Mouse (Mus musculus) liver, embryonic 15.5 days (tissue): ENCODE measurements at regions not wholly inside any gene's neighbourhood (a gene's known extent, or its start where the extent isn't known, plus 50 kb on each side); places are given as distances from the start of the nearest gene placed in this dataset.

ENCODE experiments used
- ATAC-seq: fragments of 200-750 bp; cut with Nextera tagmentation; 2 replicates; pipeline ENCODE4 v1.8.0; 2017; ENCODE audit warnings: moderate number of reproducible peaks, mild to moderate bottlenecking, moderate library complexity; ENCODE audit not compliant: insufficient read depth
- H3K27ac ChIP-seq: fragments of 300-500 bp; sonication (generic); replicated peaks from 2 replicates; pipeline ENCODE4 v1.5.1; 2015; ENCODE audit warnings: mild to moderate bottlenecking, inconsistent platforms
- H3K27me3 ChIP-seq: fragments of 300-500 bp; sonication (generic); 2 replicates; pipeline ENCODE4 v1.6.1; 2015; ENCODE audit warnings: mild to moderate bottlenecking, inconsistent platforms
- H3K36me3 ChIP-seq: fragments of 300-500 bp; sonication (generic); replicated peaks from 2 replicates; pipeline ENCODE4 v1.6.1; 2015; ENCODE audit warnings: moderate library complexity, mild to moderate bottlenecking, inconsistent platforms
- H3K4me1 ChIP-seq: fragments of 300-500 bp; sonication (generic); replicated peaks from 2 replicates; pipeline ENCODE4 v1.6.1; 2015; ENCODE audit warnings: inconsistent platforms
- H3K4me2 ChIP-seq: fragments of 300-500 bp; sonication (generic); 2 replicates; pipeline ENCODE4 v1.6.1; 2015; ENCODE audit warnings: moderate library complexity, mild to moderate bottlenecking, inconsistent platforms
- H3K4me3 ChIP-seq: fragments of 300-500 bp; sonication (generic); replicated peaks from 2 replicates; pipeline ENCODE4 v1.5.1; 2015; ENCODE audit warnings: mild to moderate bottlenecking, inconsistent platforms
- H3K9ac ChIP-seq: fragments of 300-500 bp; sonication (generic); 2 replicates; pipeline ENCODE4 v1.6.1; 2015; ENCODE audit warnings: moderate library complexity, mild to moderate bottlenecking, inconsistent platforms
- H3K9me3 ChIP-seq: fragments of 300-500 bp; sonication (generic); replicated peaks from 2 replicates; pipeline ENCODE4 v1.6.1; 2016; ENCODE audit warnings: inconsistent platforms
- WGBS: fragments of 180-500 bp; shearing (Covaris S2); methylation state at CpG from one replicate; pipeline ENCODE4 v1.1.7; 2015; ENCODE audit warnings: mixed read lengths; ENCODE audit not compliant: insufficient replicate concordance; 5-methylcytosine and 5-hydroxymethylcytosine counted together

DNA sequence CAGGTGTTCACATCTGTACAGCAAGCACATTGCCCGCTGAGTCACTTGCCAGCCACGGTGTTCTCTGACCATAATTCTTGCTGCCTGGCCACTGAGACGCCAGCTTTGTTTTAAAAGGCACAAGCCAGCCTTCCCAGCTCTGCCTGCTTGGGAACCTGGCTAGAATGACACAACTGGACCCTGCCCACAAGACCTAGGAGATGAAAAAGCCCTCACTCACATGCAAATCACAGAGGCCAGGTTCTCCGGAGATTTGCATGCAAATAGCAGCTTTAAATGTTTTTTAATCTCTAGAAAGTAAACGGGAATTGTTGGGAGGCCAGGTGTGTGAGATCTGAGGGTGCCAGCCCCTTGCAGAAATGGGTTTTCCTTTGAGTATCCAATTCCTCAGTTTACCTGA lies 71.9 kb downstream of the 1810010D01Rik start:
- no peaks in the 10 kb centered on the region for H3K36me3 ChIP-seq
- no peak overlapping the region for H3K9ac ChIP-seq
- H3K4me2 ChIP-seq: no peak overlapping the region
- ATAC-seq: no peak
- H3K27me3 ChIP-seq: no peaks in the 10 kb centered on the region
- no peak overlapping the region for H3K27ac ChIP-seq
- H3K9me3 ChIP-seq: no peaks in the 10 kb centered on the region
- 38% methylated on average over 5 of the region's 5 CpGs for WGBS
- H3K4me3 ChIP-seq: no peak overlapping the region
- H3K4me1 ChIP-seq: peaks cover 4% of the 10 kb centered on the region; the same call in 1 of the 2 replicates

DNA sequence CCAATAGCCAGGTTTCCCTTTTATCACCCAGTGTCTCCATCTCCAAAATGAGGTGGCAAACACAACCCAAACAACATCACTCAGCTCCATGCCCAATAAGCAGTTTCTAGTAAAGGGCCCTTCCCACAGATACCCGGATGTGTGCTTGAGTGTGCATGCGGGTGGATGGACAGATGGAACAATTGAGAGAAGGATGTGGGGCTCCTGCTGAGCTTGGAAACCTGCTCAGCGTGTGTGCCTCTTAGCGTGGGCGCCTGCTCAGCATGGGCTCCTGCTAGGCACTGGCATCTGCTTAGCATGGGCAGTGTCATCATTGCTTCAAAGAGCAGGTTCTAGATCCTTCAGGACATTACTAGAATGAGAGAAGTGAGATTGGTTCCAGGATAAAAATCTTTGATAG lies 75.4 kb downstream of the 1810010D01Rik start:
- Histone ChIP-seq H3K9ac (no peak overlapping the region), H3K4me3 (no peak overlapping the region), H3K27me3 (no peaks in the 10 kb centered on the region), H3K4me2 (no peak overlapping the region), H3K9me3 (no peaks in the 10 kb centered on the region), H3K27ac (no peak overlapping the region), H3K4me1 (peaks cover 16% of the 10 kb centered on the region; the same call in 1 of the 2 replicates), H3K36me3 (no peaks in the 10 kb centered on the region)
- 74% methylated on average over 5 of the region's 5 CpGs for WGBS
- ATAC-seq: no peak

GRCm38 (mm10) chr7:145131438-145132159 lies 76.3 kb downstream of the 1810010D01Rik start:
- Histone ChIP-seq H3K4me3 (no peak overlapping the region), H3K36me3 (no peaks in the 10 kb centered on the region), H3K4me2 (no peak overlapping the region), H3K27me3 (no peaks in the 10 kb centered on the region), H3K9me3 (no peaks in the 10 kb centered on the region), H3K27ac (no peak overlapping the region), H3K4me1 (peaks cover 23% of the 10 kb centered on the region; the same call in 1 of the 2 replicates), H3K9ac (no peak overlapping the region)
- WGBS: 63% methylated on average over 8 of the region's 8 CpGs
- ATAC-seq: peak; percentile 12; the same call in 1 of the 2 replicates

GRCm38 (mm10) chr7:145129971-145130370 lies 77.9 kb downstream of the 1810010D01Rik start:
- no peak for ATAC-seq

GRCm38 (mm10) chr7:145127661-145128060 lies 80.3 kb downstream of the 1810010D01Rik start:
- Histone ChIP-seq H3K4me2 (no peak overlapping the region), H3K9ac (no peak overlapping the region), H3K4me1 (peaks cover 23% of the 10 kb centered on the region; the same call in 1 of the 2 replicates), H3K27me3 (no peaks in the 10 kb centered on the region), H3K27ac (no peak overlapping the region), H3K36me3 (no peaks in the 10 kb centered on the region), H3K4me3 (no peak overlapping the region), H3K9me3 (no peaks in the 10 kb centered on the region)
- ATAC-seq: no peak
- 45% methylated on average over 8 of the region's 8 CpGs for WGBS

More at GRCm38 (mm10) chr7:145129971-145130370, 77.9 kb downstream of the 1810010D01Rik start:
- Histone ChIP-seq H3K36me3 (no peaks in the 10 kb centered on the region), H3K27me3 (no peaks in the 10 kb centered on the region), H3K27ac (no peak overlapping the region), H3K4me1 (peaks cover 23% of the 10 kb centered on the region; the same call in 1 of the 2 replicates), H3K4me2 (no peak overlapping the region), H3K4me3 (no peak overlapping the region), H3K9ac (no peak overlapping the region), H3K9me3 (no peaks in the 10 kb centered on the region)
- 8% methylated on average over 4 of the region's 4 CpGs for WGBS

DNA sequence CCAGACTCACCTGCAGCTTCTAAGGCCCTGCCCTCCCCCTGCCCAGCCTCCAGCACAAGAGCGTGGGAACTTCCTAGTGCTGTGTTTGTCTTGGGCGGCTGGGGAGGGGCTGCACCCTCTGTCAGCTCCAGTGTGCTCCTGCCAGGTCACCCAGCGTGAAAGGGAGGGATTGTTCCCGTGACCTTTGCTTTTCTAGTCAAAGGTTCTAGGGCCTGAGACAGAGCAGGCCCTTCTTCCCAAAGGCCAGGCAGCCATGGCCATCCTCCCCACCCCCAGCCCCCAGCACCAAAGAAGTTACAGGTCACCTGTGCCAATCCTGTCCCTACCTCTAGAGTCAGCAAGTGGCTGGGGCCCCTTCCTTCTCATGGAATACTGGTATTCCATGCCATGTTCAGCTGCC lies 80.7 kb downstream of the 1810010D01Rik start:
- H3K9me3 ChIP-seq: no peaks in the 10 kb centered on the region
- peaks cover 23% of the 10 kb centered on the region; the same call in 1 of the 2 replicates for H3K4me1 ChIP-seq
- WGBS: 60% methylated on average over 4 of the region's 4 CpGs
- no peaks in the 10 kb centered on the region for H3K36me3 ChIP-seq
- H3K4me2 ChIP-seq: no peak overlapping the region
- no peak for ATAC-seq
- no peak overlapping the region for H3K27ac ChIP-seq
- H3K27me3 ChIP-seq: no peaks in the 10 kb centered on the region
- H3K4me3 ChIP-seq: no peak overlapping the region
- H3K9ac ChIP-seq: no peak overlapping the region

- no peak for ATAC-seq
- Histone ChIP-seq H3K27ac (no peak overlapping the region), H3K27me3 (no peaks in the 10 kb centered on the region), H3K36me3 (no peaks in the 10 kb centered on the region), H3K4me1 (peaks cover 10% of the 10 kb centered on the region; the same call in 1 of the 2 replicates), H3K9me3 (no peaks in the 10 kb centered on the region), H3K9ac (no peak overlapping the region), H3K4me3 (no peak overlapping the region), H3K4me2 (no peak overlapping the region)
- 29% methylated on average over 2 of the region's 2 CpGs for whole genome bisulfite sequencing
These were observed 83.8 kb downstream of the 1810010D01Rik start for GRCm38 (mm10) chr7:145123996-145124601.

- no peaks in the 10 kb centered on the region for H3K36me3 ChIP-seq
- H3K4me1 ChIP-seq: peaks cover 6% of the 10 kb centered on the region; the same call in 1 of the 2 replicates
- no peaks in the 10 kb centered on the region for H3K27me3 ChIP-seq
- 57% methylated on average over 2 of the region's 2 CpGs for WGBS
- H3K27ac ChIP-seq: no peak overlapping the region
- H3K4me2 ChIP-seq: no peak overlapping the region
- no peak for ATAC-seq
- H3K9ac ChIP-seq: no peak overlapping the region
- no peaks in the 10 kb centered on the region for H3K9me3 ChIP-seq
- no peak overlapping the region for H3K4me3 ChIP-seq
These were observed 85.4 kb downstream of the 1810010D01Rik start for GRCm38 (mm10) chr7:145122471-145122870.

DNA sequence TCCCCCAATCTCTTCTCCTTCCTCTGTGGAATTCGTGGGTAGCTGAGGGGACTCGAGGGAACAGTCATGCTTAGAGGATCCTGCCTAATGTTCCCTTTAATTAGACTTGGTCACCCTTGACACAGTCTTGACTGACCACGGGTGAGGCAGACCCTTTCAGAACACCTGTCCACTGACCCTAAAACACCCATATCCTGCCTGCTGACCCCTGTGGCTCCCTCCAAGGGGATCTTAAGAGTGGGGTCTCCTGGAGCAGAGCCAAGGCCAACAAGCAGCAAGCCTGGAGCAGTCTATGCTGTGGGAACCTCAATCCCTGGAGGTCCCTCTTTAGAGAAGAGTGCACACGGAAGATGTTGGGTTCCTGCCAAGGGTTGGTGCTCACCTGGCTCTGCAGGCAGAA lies 89.5 kb downstream of the 1810010D01Rik start:
- Histone ChIP-seq H3K36me3 (no peaks in the 10 kb centered on the region), H3K27me3 (no peaks in the 10 kb centered on the region), H3K27ac (no peak overlapping the region), H3K4me2 (no peak overlapping the region), H3K9me3 (no peaks in the 10 kb centered on the region), H3K9ac (no peak overlapping the region), H3K4me3 (no peak overlapping the region), H3K4me1 (no peaks in the 10 kb centered on the region)
- 41% methylated on average over 4 of the region's 4 CpGs for WGBS
- ATAC-seq: no peak

DNA sequence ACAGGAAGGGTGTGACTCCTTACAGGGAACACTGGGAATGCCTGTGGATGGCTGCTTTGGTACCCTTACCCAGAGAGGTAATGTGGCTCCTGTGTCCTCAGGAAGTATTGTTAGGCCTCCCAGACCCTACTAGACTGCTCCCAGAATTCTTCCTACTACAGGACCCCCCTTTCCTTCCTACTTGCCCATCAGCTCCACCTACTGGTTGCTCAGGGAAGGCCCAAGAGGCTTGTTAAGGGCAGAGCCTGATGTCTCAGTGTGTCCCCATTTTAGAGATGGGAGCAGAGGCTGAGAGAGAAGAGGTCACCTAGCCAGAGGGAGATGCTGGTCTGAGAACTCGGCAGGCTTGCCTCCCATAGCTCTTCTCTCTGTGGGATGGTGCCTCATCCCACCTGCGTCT lies 93.3 kb downstream of the 1810010D01Rik start:
- ATAC-seq: no peak
- Histone ChIP-seq H3K9me3 (no peaks in the 10 kb centered on the region), H3K4me1 (peaks cover 12% of the 10 kb centered on the region), H3K4me2 (no peak overlapping the region), H3K4me3 (no peak overlapping the region), H3K36me3 (no peaks in the 10 kb centered on the region), H3K27me3 (no peaks in the 10 kb centered on the region), H3K27ac (no peak overlapping the region), H3K9ac (no peak overlapping the region)
- 48% methylated on average over 2 of the region's 2 CpGs for WGBS

DNA sequence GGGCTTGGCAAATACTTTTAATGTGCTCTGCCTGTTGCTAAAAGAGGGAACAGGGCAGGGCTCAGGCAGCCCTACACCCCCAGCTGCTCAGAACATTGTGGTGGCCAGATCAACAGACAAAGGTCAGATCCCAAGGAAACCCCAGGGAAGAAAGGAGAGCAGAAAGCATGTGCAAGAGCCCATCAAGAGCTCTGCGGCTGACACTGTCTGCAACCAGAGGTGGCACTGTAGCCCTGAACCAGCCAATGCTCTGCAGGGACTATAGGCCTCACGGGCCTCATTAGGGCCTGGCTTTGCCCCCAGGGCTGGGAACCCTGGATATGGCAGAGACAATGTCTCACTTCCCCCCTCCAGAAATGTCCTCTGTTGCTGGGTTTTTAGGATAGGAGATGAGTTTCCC lies 93.8 kb downstream of the 1810010D01Rik start:
- Histone ChIP-seq H3K27me3 (no peaks in the 10 kb centered on the region), H3K4me1 (peaks cover 12% of the 10 kb centered on the region), H3K9me3 (no peaks in the 10 kb centered on the region), H3K4me3 (no peak overlapping the region), H3K4me2 (no peak overlapping the region), H3K27ac (no peak overlapping the region), H3K36me3 (no peaks in the 10 kb centered on the region), H3K9ac (no peak overlapping the region)
- no peak for ATAC-seq
- 50% methylated on average over 2 of the region's 2 CpGs for WGBS
